Mouse (Mus musculus): ENCODE data around the gene Ap3b1.

- no peak for TF ChIP-seq POLR2A (IDR thresholded peaks at IDR 0.05; ENCODE audit: borderline replicate concordance, extremely low read depth, insufficient read depth, insufficient read length, poor library complexity, severe bottlenecking)
- TF ChIP-seq CTCF (IDR thresholded peaks at IDR 0.05; ENCODE audit: borderline replicate concordance, extremely low read depth, insufficient read depth, insufficient read length): no peak
Measured at GRCm38 (mm10) chr13:94441199-94441598, 82.4 kb downstream of the Ap3b1 start.
